Mouse (Mus musculus) kidney, adult 11 months (tissue): Measurements from ENCODE around the gene Pmp22.

Experiments used
- DNase-seq: peaks from one replicate; pipeline ENCODE4 v3.0.0; 2022

The Pmp22 gene

DNA sequence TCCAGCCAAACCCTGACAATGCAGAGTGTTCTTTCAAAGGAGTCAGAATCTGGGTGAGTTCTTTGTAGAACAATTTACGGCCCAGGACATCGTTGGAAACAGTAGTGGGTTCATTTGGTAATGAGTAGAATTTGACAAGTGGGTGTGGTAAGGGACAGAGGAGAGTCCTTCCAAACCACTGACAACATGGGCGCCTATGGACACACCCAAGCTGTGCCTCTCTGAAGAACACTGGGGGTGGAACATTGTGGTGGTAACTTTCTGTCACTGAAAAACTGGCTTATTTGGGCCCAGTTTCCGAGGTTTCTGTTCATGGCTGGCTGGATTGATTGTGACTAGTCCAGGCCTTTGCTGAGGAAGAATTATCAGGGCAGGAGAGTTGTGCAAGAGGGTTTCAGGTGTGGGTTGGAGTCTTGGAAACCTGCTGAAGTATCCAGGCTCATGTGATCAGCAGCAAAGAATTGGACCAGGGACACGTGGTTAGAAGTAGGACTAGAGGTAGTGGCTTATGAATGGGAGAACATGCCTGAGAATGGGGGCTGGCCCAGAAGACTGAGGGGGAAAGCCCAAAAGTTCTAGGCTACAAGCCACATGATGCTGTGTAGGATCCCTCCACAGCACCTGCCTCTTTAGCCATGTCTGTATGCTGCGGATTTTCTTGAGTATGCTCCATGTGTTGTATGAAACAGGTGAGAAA lies 35.4 kb downstream of the Pmp22 start:
- DNase-seq: no peak

DNA sequence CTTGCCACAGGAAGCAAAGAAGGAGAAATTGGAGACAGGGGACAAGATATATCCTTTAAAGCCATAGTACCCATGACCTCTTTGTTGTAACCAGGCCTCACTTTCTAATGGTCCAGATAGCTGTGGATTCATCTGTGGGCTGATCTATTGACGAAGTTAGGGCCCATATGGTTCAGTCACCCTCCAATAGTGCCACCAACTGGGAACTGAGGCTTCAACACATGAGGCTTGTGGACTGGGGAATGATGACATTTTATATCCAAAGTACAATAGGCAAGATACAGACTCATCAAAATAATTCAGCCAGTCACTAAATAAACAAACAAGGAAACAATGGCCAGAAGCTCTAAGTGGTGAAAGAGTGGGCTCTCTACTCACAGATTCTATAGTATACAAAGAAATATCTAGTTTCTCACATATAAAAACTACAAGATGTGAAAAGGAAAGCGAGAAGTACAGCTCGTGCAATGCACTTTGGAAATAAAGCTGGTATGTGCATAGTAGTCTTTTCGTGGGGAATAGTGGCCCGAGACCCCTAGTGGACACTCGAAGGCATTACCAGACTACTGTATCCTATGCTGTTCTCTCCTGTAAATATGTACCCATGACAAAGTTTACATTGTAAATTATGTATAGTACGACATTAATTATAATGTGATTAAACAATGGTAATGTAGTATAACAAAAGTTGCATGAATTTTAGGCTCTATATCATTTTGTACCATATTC lies 36.1 kb downstream of the Pmp22 start:
- DNase-seq: no peak

DNA sequence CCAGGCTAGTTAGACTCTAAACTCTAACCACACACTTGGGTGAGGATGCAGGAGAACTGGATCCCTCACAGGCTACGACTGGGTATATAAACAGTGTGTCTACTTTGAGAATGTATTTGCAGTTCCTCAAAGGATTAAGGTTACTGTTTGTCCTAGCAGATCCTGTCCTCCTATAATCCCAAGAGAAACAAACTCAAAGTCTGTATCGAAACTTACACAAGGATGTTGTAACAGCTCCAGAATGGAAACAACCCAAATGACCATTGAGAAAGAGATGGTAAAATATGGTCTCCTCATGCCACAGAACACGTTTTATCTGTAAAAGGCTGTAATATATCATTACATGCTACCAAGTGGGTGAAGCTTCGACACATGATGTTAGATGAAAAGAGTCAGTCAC lies 39.0 kb downstream of the Pmp22 start:
- no peak for DNase-seq

DNA sequence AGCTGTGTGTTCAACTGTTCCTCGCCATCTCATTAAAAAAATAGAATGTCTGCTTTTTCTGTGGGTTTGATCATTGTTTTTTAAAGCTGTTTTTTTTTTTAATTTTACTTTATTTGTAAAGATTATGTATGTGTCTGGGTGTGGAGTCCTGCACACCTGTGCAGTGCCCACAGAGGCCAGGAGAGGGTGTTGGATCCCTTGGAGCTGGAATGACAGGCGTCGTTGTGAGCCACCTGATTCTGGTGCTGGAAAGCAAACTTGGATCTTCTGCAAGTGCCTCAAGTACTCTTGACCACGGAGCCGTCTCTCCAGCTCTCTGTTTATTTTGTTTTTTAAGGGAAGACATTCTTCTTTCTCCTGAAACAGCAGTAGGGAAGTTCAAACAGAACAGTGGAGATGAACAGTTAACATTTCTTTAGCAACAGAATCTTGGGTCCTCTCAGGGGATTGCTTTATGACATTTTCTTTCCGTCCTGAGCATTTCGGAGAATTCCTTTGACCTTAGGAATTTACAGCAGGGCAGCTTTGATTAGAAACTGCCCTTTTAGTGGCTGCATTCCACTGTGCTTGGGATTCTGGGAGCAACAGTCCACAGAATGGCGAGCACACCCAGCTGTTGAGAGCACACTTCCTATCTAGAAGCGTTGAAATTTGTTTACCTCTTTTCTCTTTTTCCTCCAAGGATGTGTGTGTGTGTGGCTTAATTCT lies 39.9 kb downstream of the Pmp22 start:
- no peak for DNase-seq

DNA sequence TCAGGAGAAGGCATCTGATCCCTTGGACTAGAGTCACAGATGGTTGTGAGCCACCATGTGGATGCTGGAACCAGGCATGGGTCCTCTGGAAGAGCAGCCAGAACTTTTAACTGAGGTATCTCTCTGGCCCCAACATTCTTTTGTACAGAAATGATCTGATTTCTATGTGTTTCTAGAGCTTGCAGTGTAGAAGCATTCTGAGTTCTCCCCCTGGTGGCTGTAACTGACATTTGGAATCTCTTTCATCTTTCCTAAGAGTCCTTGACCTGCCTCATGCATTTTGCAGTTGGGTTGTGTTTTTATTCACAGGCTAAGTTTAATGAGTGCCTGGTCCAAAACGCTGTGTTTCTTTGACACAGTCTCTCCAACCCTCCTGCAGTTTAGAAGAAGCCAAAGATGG lies 43.2 kb downstream of the Pmp22 start:
- DNase-seq: no peak

DNA sequence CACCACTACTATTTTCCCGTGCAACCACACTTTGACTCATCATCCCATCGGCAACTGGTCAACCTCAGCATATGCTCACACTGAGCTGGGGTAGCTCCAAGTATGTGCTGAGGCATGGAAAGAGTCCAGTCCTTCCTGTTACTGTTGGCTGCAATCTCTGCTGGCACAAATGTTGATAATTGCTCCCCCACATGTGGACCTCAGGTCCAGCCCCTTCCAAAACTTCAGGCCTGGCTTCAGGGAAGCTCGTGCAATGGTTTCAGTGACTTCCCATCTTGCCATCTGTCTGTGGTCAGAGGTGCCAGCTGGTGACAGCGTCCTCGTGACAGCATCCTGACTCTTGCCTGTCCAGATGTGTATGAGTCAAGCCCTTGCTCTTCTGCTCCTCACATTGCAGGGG lies 44.8 kb downstream of the Pmp22 start:
- DNase-seq: no peak

DNA sequence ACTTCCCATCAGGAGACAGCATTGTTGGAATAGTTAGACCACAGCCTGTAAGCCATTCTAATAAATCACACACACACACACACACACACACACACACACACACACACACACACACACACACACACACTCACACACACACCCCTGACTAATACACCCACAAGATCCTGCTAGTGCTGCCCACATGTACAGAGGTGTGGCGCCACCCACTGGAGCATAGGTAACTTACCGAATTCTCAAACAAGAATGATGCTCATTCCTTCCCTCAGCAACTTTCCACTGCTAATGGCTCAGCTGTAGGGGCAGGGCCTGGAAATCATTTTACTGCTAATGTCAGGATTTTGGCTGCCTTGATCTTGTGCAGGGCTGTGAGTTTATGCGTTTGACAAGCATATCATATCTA lies 46.5 kb downstream of the Pmp22 start:
- DNase-seq: no peak

DNA sequence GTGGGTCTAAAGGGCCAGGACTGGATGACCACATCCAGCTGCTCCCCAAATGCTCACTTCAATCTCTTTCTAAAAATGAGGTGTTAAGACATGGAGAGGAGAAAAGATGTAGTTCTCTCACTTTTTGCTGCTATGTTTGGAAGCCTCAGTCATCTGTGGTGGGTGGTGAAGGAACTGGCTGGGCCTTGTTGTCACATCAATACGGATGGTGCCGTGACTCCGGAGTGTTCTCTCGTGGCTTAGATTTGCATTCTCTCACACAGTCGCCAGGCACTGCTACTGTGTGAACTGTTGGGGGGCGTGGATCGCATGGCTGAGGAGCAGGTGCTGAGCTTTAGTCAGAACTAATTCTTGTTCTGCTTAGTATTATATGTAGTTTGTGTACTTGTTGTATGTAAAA lies 47.6 kb downstream of the Pmp22 start:
- DNase-seq: no peak

DNA sequence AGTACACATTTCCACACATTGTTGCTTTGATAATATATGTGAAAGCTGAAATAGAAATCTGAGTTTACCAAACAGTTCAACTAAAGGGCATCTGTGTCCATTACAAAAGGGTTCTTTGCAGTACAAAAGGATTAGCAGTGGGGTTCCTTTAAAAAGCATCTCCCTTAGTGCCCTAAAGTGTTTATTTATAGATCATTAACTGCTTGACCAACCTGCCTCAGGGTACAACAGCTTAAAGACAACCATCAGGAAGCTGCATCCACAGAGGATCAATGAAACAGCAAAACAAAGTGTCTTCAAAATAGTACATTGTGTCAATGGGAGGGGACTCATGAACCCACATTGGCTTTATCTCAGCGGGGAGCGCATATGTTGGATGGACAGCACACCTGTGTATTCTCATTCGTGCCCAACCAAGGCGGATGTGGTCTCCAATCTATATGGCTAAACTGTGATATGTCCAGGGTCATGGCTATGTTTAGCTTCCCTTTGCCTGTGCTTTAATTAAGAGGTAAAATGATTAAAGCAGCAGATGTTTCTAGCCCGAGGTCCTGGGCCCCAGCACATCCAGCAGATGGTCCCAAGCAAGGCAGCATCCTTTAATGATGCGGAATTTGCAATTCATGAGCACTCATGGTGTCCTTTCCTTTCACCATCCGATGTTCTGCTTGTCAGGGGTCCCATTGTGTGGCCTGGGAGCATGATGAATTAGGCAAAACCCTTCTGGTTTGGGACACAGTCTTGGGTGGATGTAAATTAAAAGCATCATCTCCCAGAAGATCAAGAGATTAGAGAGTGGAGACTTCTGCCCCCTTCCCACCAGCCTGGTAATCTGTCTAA lies 51.7 kb downstream of the Pmp22 start:
- DNase-seq: no peak

DNA sequence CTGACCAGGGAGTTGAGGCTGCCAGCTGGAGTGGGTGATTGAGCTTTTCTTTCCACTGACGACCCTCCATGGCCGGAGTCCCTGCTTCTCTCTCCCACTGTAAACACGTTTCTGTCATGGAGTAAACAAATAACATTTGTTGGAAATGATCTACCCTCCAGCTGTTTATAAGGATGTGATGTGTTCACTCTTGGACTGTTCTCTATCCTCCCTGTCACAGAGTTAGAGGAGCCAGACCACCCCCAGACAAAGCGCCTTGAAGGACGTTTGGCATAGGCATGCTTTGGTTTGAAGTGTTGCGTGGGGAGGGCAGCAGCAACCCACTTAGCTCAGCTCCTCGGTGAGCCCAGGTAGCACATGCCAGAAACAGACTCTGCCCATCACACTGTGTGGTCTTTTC lies 60.0 kb downstream of the Pmp22 start:
- no peak for DNase-seq

DNA sequence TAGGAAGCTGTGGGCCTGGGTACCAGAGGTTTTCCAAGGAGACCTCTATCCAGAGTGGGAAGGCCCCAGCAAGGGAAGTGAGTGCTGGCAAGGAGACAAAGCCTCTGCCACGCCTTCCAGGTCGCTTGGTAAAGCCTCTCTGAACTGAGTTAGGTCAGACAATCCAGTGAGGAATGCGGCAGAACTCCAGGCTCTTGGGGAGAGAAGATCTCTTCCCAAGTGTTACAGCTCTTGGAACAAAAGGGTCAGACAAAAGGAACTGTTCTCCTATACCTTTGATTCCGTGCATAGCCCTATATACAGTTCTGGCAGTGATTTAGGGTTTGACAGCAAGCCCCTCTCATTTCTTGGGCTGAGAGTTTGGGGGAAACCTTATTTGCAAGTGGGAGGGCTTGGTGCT lies 69.3 kb downstream of the Pmp22 start:
- DNase-seq: no peak

DNA sequence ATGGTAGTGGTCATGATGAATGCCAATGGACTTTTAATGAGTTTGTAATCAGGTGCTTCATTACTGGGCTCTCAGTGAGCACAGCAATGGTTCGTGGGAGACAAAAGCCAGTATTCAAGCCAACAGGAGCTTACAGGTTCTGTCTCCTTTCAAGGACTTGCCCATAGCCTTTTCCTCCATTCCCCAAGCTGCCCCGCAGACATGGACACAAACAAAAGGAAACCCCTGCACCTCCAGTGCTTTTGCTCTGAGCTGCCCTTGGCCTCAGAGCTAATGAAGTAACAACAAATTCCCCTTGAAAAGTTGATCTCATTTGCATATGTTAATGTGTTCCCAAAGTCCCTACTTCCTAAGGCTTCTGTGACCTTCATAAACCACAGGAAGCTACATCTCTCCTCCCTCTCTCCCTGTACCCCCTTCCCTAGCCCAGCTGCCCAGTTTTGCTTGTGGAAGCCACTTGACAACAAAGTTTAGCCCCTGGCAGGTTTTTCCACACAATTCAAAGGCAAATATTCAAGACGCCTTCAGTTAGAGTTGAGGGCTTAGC lies 73.3 kb downstream of the Pmp22 start:
- no peak for DNase-seq
